16 mouse cellular contexts compared by ENCODE assay signal in genomic region chr1:25831521-25831900, GRCm38 (mm10). TPM values are rescaled to one million over a fixed set of nuclear protein-coding genes. Genes with fewer than 3 reads are reported as not detected.
DNase-seq lines count a peak whose midpoint lies in the region; ATAC-seq and TF ChIP-seq lines count a peak whose summit lies in the region.
"Had no signal": no experiment of that assay in that cellular context is flagged by ENCODE, and none has a peak within 500 bp of the region (broad histone marks: within the 10 kb centered on the region; RNA-seq: fewer than 3 reads in every experiment).

No protein-coding gene starts in this region.

- intact Hi-C loops in left cerebral cortex, adult 2 months (cut with DNase I): loop anchor here (5.0 to 10.0 kb wide), 2 partner anchors 61 to 453 kb away; no protein-coding TSS in a partner anchor

- H3K4me1 ChIP-seq in hindbrain, embryonic 10.5 days (replicated peaks): peaks cover 26% of the 10 kb centered on the region
- H3K4me1 ChIP-seq in midbrain, embryonic 12.5 days: peaks cover 20% of the 10 kb centered on the region; the same call in 1 of the 2 replicates
- no peaks in the 10 kb centered on the region for H3K4me1 ChIP-seq in thymus, adult 2 months (replicated peaks; ENCODE audit: control insufficient read depth, insufficient read depth, low read length)
- H3K4me1 ChIP-seq: lung, embryonic 15.5 days; stomach, embryonic 15.5 days had no signal

- 30% methylated on average over 2 of the region's 2 CpGs for WGBS in hindbrain, embryonic 10.5 days
- 10% methylated on average over 2 of the region's 2 CpGs for WGBS in midbrain, embryonic 12.5 days
- WGBS in thymus, adult 2 months: 57% methylated on average over 2 of the region's 2 CpGs

- TF ChIP-seq POLR2A in thymus, adult 2 months (IDR thresholded peaks at IDR 0.05; ENCODE audit: control insufficient read depth, extremely low read depth, insufficient read depth, low read length, poor library complexity): no peak

- TF ChIP-seq CTCF in left cerebral cortex, adult 2 months (IDR thresholded peaks at IDR 0.05): no peak
- no peak for TF ChIP-seq CTCF in thymus, adult 2 months (IDR thresholded peaks at IDR 0.05; ENCODE audit: borderline replicate concordance, control insufficient read depth, extremely low read depth, insufficient read depth, low read length, poor library complexity)

- no peaks in the 10 kb centered on the region for H3K36me3 ChIP-seq in hindbrain, embryonic 10.5 days
- no peaks in the 10 kb centered on the region for H3K36me3 ChIP-seq in midbrain, embryonic 12.5 days
- no peaks in the 10 kb centered on the region for H3K36me3 ChIP-seq in thymus, adult 2 months (ENCODE audit: control insufficient read depth, insufficient read depth, low read length)
- H3K36me3 ChIP-seq: lung, embryonic 15.5 days; stomach, embryonic 15.5 days had no signal

- peak overlapping the region; percentile 64 for H3K4me2 ChIP-seq in midbrain, embryonic 12.5 days (replicated peaks)

- no peak overlapping the region for H3K9ac ChIP-seq in midbrain, embryonic 12.5 days (replicated peaks)
- H3K9ac ChIP-seq: lung, embryonic 15.5 days; stomach, embryonic 15.5 days had no signal

- H3K27ac ChIP-seq in left cerebral cortex, adult 2 months: no peak overlapping the region; the same call in 1 of the 2 replicates
- no peak overlapping the region for H3K27ac ChIP-seq in hindbrain, embryonic 10.5 days
- H3K27ac ChIP-seq in midbrain, embryonic 12.5 days (replicated peaks): peak overlapping the region; percentile 92
- H3K27ac ChIP-seq in thymus, adult 2 months (ENCODE audit: control insufficient read depth, insufficient read depth, low read length): no peak overlapping the region
- H3K27ac ChIP-seq: lung, embryonic 15.5 days; stomach, embryonic 15.5 days had no signal

- no peak for ATAC-seq in midbrain, embryonic 12.5 days (ENCODE audit: low FRiP score, low read depth)

- no peak for DNase-seq in left cerebral cortex, adult 2 months (ENCODE audit: extremely low spot score in 1 of 2, low spot score in 2 of 2)
- no peak for DNase-seq in left cerebral cortex, adult 9 months (ENCODE audit: low spot score in 2 of 2)
- no peak for DNase-seq in hindbrain, embryonic 10.5 days (ENCODE audit: low spot score)
- peak; percentile 61 for DNase-seq in retina, postnatal 1 day
- DNase-seq in thymus, adult 2 months: no peak
- DNase-seq in MN1 (ENCODE audit: low spot score): no peak
- DNase-seq in cerebellum, postnatal 4 days (ENCODE audit: low spot score in 2 of 2): no peak
- DNase-seq: kidney, postnatal 10 days had no signal

- no peaks in the 10 kb centered on the region for H3K9me3 ChIP-seq in hindbrain, embryonic 10.5 days
- no peaks in the 10 kb centered on the region for H3K9me3 ChIP-seq in midbrain, embryonic 12.5 days
- H3K9me3 ChIP-seq: lung, embryonic 15.5 days; stomach, embryonic 15.5 days had no signal

- H3K4me3 ChIP-seq in left cerebral cortex, adult 2 months: peak overlapping the region; percentile 70
- peak overlapping the region; percentile 66 for H3K4me3 ChIP-seq in hindbrain, embryonic 10.5 days
- peak overlapping the region; percentile 66 for H3K4me3 ChIP-seq in midbrain, embryonic 12.5 days
- no peak overlapping the region for H3K4me3 ChIP-seq in thymus, adult 2 months (ENCODE audit: control insufficient read depth, insufficient read depth, low read length)
- H3K4me3 ChIP-seq: erythroblast, embryonic 14.5 days; lung, embryonic 15.5 days had no signal

- peaks cover 10% of the 10 kb centered on the region for H3K27me3 ChIP-seq in hindbrain, embryonic 10.5 days (ENCODE audit: insufficient read depth, poor library complexity, severe bottlenecking)
- H3K27me3 ChIP-seq in midbrain, embryonic 12.5 days: no peaks in the 10 kb centered on the region
- H3K27me3 ChIP-seq in thymus, adult 2 months (ENCODE audit: control insufficient read depth, insufficient read depth, low read length): no peaks in the 10 kb centered on the region

RNA-seq across cellular contexts. Expression of gene Adgrb3, which starts 2.0 kb away (rescaled TPM):
- 100 to 1,000 TPM; 100 to 103 TPM for total RNA-seq in left cerebral cortex, adult 2 months (2021)
- 2.6 and 8.4 TPM in 2 replicates for polyA plus RNA-seq in hindbrain, embryonic 10.5 days (2016; fragmentation: Nextera tagmentation; extraction: Ambion mirVana)
- polyA plus RNA-seq in midbrain, embryonic 12.5 days (2016; fragmentation: Nextera tagmentation; extraction: Ambion mirVana): 22.0 and 23.7 TPM in 2 replicates
- polyA plus RNA-seq in thymus, adult 2 months (2012; rRNA removed): 0.03 and 0.05 TPM in 2 replicates
- total RNA-seq: gastrocnemius, adult 8-10 months; hematopoietic stem cell, adult 5-6 weeks; liver, adult 2 months; megakaryocyte-erythroid progenitor cell, adult 5-6 weeks had no signal
- polyA plus RNA-seq: erythroblast, embryonic 14.5 days; liver, adult 2 months had no signal
